Mouse (Mus musculus): ENCODE measurements around the gene Ly6g5c.
A peak's percentile ranks its signal among the peaks of the same experiment; 100 is the strongest.

Gene Ly6g5c

GRCm38 (mm10) chr17:35108097-35108496 is at the start of gene Ly6g5c:
Gene Ly6g5c (plus strand): TSS chr17:35108279.
- no peak for DNase-seq (ENCODE audit: low spot score in 2 of 2)

- DNase-seq (ENCODE audit: low spot score in 2 of 2): no peak
These were observed 49.8 kb upstream of the Ly6g5c start for GRCm38 (mm10) chr17:35058316-35058715.

- peak; percentile 91 to 93 for DNase-seq (ENCODE audit: low spot score in 2 of 2)
These were observed 48.9 kb upstream of the Ly6g5c start, which contains the start of gene Ddah2 for GRCm38 (mm10) chr17:35058911-35059892. Gene Ddah2 (plus strand): TSS chr17:35059035.

- DNase-seq (ENCODE audit: low spot score in 2 of 2): no peak
These were observed 48.0 kb upstream of the Ly6g5c start for GRCm38 (mm10) chr17:35060071-35060470.

- no peak for DNase-seq (ENCODE audit: low spot score in 2 of 2)
These were observed 47.3 kb upstream of the Ly6g5c start for GRCm38 (mm10) chr17:35060737-35061297.

GRCm38 (mm10) chr17:35061299-35061698 is 46.8 kb upstream of the Ly6g5c start:
- no peak for DNase-seq (ENCODE audit: low spot score in 2 of 2)

GRCm38 (mm10) chr17:35063466-35063865 is 44.6 kb upstream of the Ly6g5c start:
- DNase-seq (ENCODE audit: low spot score in 2 of 2): no peak

- no peak for DNase-seq (ENCODE audit: low spot score in 2 of 2)
These were observed 43.7 kb upstream of the Ly6g5c start for GRCm38 (mm10) chr17:35064378-35064877.

GRCm38 (mm10) chr17:35064951-35065947 is 42.8 kb upstream of the Ly6g5c start, which contains the start of gene Ly6g6c:
Gene Ly6g6c (plus strand): TSS chr17:35065388.
- no peak for DNase-seq (ENCODE audit: low spot score in 2 of 2)

- no peak for DNase-seq (ENCODE audit: low spot score in 2 of 2)
These were observed 42.0 kb upstream of the Ly6g5c start, which contains the start of gene Mpig6b for GRCm38 (mm10) chr17:35066084-35066483. Gene Mpig6b (minus strand): TSS chr17:35066184.

- no peak for DNase-seq (ENCODE audit: low spot score in 2 of 2)
These were observed 39.7 kb upstream of the Ly6g5c start for GRCm38 (mm10) chr17:35068213-35068914.

- no peak for DNase-seq (ENCODE audit: low spot score in 2 of 2)
These were observed 37.4 kb upstream of the Ly6g5c start for GRCm38 (mm10) chr17:35070556-35071229.

GRCm38 (mm10) chr17:35071454-35071853 is 36.6 kb upstream of the Ly6g5c start:
- DNase-seq (ENCODE audit: low spot score in 2 of 2): no peak

GRCm38 (mm10) chr17:35074097-35074496 is 34.0 kb upstream of the Ly6g5c start:
- DNase-seq (ENCODE audit: low spot score in 2 of 2): no peak

GRCm38 (mm10) chr17:35076507-35077176 is 31.4 kb upstream of the Ly6g5c start, which contains the start of gene Ly6g6e:
Gene Ly6g6e (plus strand): TSS chr17:35076902.
- DNase-seq (ENCODE audit: low spot score in 2 of 2): no peak

- DNase-seq (ENCODE audit: low spot score in 2 of 2): no peak
These were observed 30.8 kb upstream of the Ly6g5c start for GRCm38 (mm10) chr17:35077285-35077684.

- DNase-seq (ENCODE audit: low spot score in 2 of 2): peak in 1 of 2 experiments; percentile 61
These were observed 30.3 kb upstream of the Ly6g5c start, which contains the start of gene Ly6g6d for GRCm38 (mm10) chr17:35077786-35078233. Gene Ly6g6d (minus strand): TSS chr17:35078065.

GRCm38 (mm10) chr17:35079778-35080177 is 28.3 kb upstream of the Ly6g5c start:
- no peak for DNase-seq (ENCODE audit: low spot score in 2 of 2)

GRCm38 (mm10) chr17:35080248-35080647 is 27.8 kb upstream of the Ly6g5c start:
- no peak for DNase-seq (ENCODE audit: low spot score in 2 of 2)

Data from heart, adult 9 months (tissue).